ENCODE assay signal across 13 mouse cellular contexts in genomic region chr14:120387293-120387692, GRCm38 (mm10).
DNase-seq lines count a peak whose midpoint lies in the region; ATAC-seq and TF ChIP-seq lines count a peak whose summit lies in the region.
"Had no signal": no experiment of that assay in that cellular context is flagged by ENCODE, and none has a peak within 500 bp of the region (broad histone marks: within the 10 kb centered on the region; RNA-seq: fewer than 3 reads in every experiment).

No protein-coding gene starts in this region.

- DNase-seq in cerebellum, adult 2 months, result peak in 1 of 2 experiments; percentile 66
- no peak for DNase-seq in cerebellum, postnatal 4 days (ENCODE audit: low spot score in 2 of 2)
- DNase-seq in left cerebral cortex, adult 2 months (ENCODE audit: extremely low spot score in 1 of 2, low spot score in 2 of 2), result no peak
- DNase-seq in left cerebral cortex, adult 11 months (ENCODE audit: low spot score), result no peak
- peak; percentile 75 for DNase-seq in heart, adult 9 months (ENCODE audit: low spot score in 2 of 2)
- DNase-seq in testis, postnatal 10 days (ENCODE audit: low spot score), result no peak
- DNase-seq: embryo, embryonic 11 days had no signal

- peak; percentile 56 for ATAC-seq in megakaryocyte, adult 5-6 weeks (ENCODE audit: poor library complexity, severe bottlenecking)
- ATAC-seq in hindbrain, embryonic 13.5 days (ENCODE audit: low FRiP score), result no peak

- H3K4me2 ChIP-seq in hindbrain, embryonic 13.5 days, result no peak overlapping the region
- H3K4me2 ChIP-seq: limb, embryonic 12.5 days had no signal

- H3K9me3 ChIP-seq in hindbrain, embryonic 13.5 days, result no peaks in the 10 kb centered on the region
- H3K9me3 ChIP-seq: G1E; hindbrain, embryonic 15.5 days had no signal

- H3K4me3 ChIP-seq in cerebellum, adult 2 months (replicated peaks; ENCODE audit: insufficient read depth, low read depth, low read length), result no peak overlapping the region
- H3K4me3 ChIP-seq in left cerebral cortex, adult 2 months, result no peak overlapping the region
- no peak overlapping the region for H3K4me3 ChIP-seq in hindbrain, embryonic 13.5 days
- H3K4me3 ChIP-seq: hindbrain, embryonic 15.5 days; limb, embryonic 12.5 days; myocyte had no signal

- H3K9ac ChIP-seq in hindbrain, embryonic 13.5 days, result no peak overlapping the region
- H3K9ac ChIP-seq: hindbrain, embryonic 15.5 days; limb, embryonic 12.5 days had no signal

- H3K36me3 ChIP-seq in hindbrain, embryonic 13.5 days, result peaks cover 8% of the 10 kb centered on the region
- H3K36me3 ChIP-seq: hindbrain, embryonic 15.5 days had no signal

- intact Hi-C loops in left cerebral cortex, adult 2 months (cut with DNase I), result no loop called here

- H3K4me1 ChIP-seq in cerebellum, adult 2 months (ENCODE audit: control insufficient read depth, insufficient read depth, low read length), result peaks cover 10% of the 10 kb centered on the region
- H3K4me1 ChIP-seq in hindbrain, embryonic 13.5 days (replicated peaks), result peaks cover 9% of the 10 kb centered on the region

- TF ChIP-seq POLR2A in cerebellum, adult 2 months (IDR thresholded peaks at IDR 0.05; ENCODE audit: borderline replicate concordance, insufficient read depth, low read length), result no peak

- peak overlapping the region; percentile 60; the same call in 1 of the 2 replicates for H3K27ac ChIP-seq in cerebellum, adult 2 months (ENCODE audit: insufficient read depth, low read length)
- H3K27ac ChIP-seq in left cerebral cortex, adult 2 months, result peak overlapping the region; percentile 80
- no peak overlapping the region for H3K27ac ChIP-seq in hindbrain, embryonic 13.5 days
- H3K27ac ChIP-seq: hindbrain, embryonic 15.5 days; limb, embryonic 12.5 days had no signal

- no peaks in the 10 kb centered on the region for H3K27me3 ChIP-seq in cerebellum, adult 2 months (ENCODE audit: control insufficient read depth, insufficient read depth, low read length)
- H3K27me3 ChIP-seq in hindbrain, embryonic 13.5 days, result peaks cover 5% of the 10 kb centered on the region; the same call in 1 of the 2 replicates
- H3K27me3 ChIP-seq: hindbrain, embryonic 15.5 days; limb, embryonic 12.5 days had no signal

- WGBS in cerebellum, adult 2 months, result 9% methylated on average over 4 of the region's 4 CpGs
- WGBS in hindbrain, embryonic 13.5 days, result 92% methylated on average over 4 of the region's 4 CpGs

- TF ChIP-seq CTCF in cerebellum, adult 2 months (IDR thresholded peaks at IDR 0.05; ENCODE audit: borderline replicate concordance, insufficient read depth, low read depth, low read length), result no peak
- no peak for TF ChIP-seq CTCF in left cerebral cortex, adult 2 months (IDR thresholded peaks at IDR 0.05)

Comparison
In these comparisons a context has a peak if more than half of its experiments do, and no peak if none do; other contexts are left out.
1. DNase-seq: peak in heart, adult 9 months (2 of 2); none in cerebellum, postnatal 4 days (0 of 2), left cerebral cortex, adult 2 months (0 of 2), left cerebral cortex, adult 11 months (single experiment) and testis, postnatal 10 days (single experiment).